Mouse (Mus musculus) heart, postnatal 0 days (tissue): Measurements from ENCODE around the gene Cubn. TPM values are rescaled to one million over a fixed set of nuclear protein-coding genes. Genes with fewer than 3 reads are reported as not detected.

Experiments used
- ATAC-seq: fragments of 200-750 bp; cut with Nextera tagmentation; 2 replicates; pipeline ENCODE4 v1.8.0; 2017; ENCODE audit warnings: low read depth, moderate number of reproducible peaks, moderate library complexity; ENCODE audit not compliant: insufficient read depth
- DNase-seq: peaks from one replicate; pipeline ENCODE4 v3.0.0-alpha.2; 2016; ENCODE audit warnings: low spot score
- H3K27ac ChIP-seq: fragments of 300-500 bp; sonication (generic); 2 replicates; pipeline ENCODE4 v1.5.1; 2014; ENCODE audit warnings: low read depth, mild to moderate bottlenecking
- H3K27me3 ChIP-seq: fragments of 300-500 bp; sonication (generic); 2 replicates; pipeline ENCODE4 v1.6.1; 2014; ENCODE audit warnings: low read length, mixed read lengths; ENCODE audit not compliant: control insufficient read depth, insufficient read depth
- H3K36me3 ChIP-seq: fragments of 300-500 bp; sonication (generic); replicated peaks from 2 replicates; pipeline ENCODE4 v1.6.1; 2014; ENCODE audit warnings: low read length, mixed read lengths; ENCODE audit not compliant: control insufficient read depth, insufficient read depth
- H3K4me1 ChIP-seq: fragments of 300-500 bp; sonication (generic); 2 replicates; pipeline ENCODE4 v1.6.1; 2014; ENCODE audit warnings: antibody characterized with exemption; ENCODE audit not compliant: control insufficient read depth, insufficient read depth
- H3K4me2 ChIP-seq: fragments of 300-500 bp; sonication (generic); 2 replicates; pipeline ENCODE4 v1.6.1; 2014; ENCODE audit warnings: low read depth, mild to moderate bottlenecking, low read length, moderate library complexity
- H3K4me3 ChIP-seq: fragments of 300-500 bp; sonication (generic); 2 replicates; pipeline ENCODE4 v1.5.1; 2014; ENCODE audit warnings: low read depth, low read length
- H3K9ac ChIP-seq: fragments of 300-500 bp; sonication (generic); replicated peaks from 2 replicates; pipeline ENCODE4 v1.6.1; 2014; ENCODE audit warnings: low read depth, low read length, mixed read lengths
- H3K9me3 ChIP-seq: fragments of 300-500 bp; sonication (generic); replicated peaks from 2 replicates; pipeline ENCODE4 v1.6.1; 2016; ENCODE audit warnings: low read length; ENCODE audit not compliant: control insufficient read depth
- CTCF ChIP-seq: IDR thresholded peaks from 2 replicates; pipeline ENCODE4 v1.5.1; 2016; ENCODE audit warnings: antibody characterized with exemption, control low read depth, low read depth
- EP300 ChIP-seq: IDR thresholded peaks from 2 replicates; pipeline ENCODE4 v1.6.1; 2016; ENCODE audit warnings: antibody characterized with exemption, low read depth
- WGBS: fragments of 180-500 bp; shearing (Covaris S2); extraction: QIAGEN DNeasy Blood & Tissue Kit; methylation state at CpG from one replicate; pipeline ENCODE4 v1.1.7; 2014; 5-methylcytosine and 5-hydroxymethylcytosine counted together
- polyA plus RNA-seq: library from polyadenylated mRNA; unstranded; fragments of >200 nt; fragmentation: Nextera tagmentation; extraction: Ambion mirVana; gene quantifications from 2 replicates; pipeline ENCODE4 v1.2.1, GENCODE M21; 2015
- total RNA-seq: library from RNA; depleted of rRNA; stranded (reverse); fragments of >200 nt; gene quantifications from 2 replicates; pipeline ENCODE4 v1.2.3, GENCODE M21; 2014; ENCODE audit warnings: low replicate concordance

The Cubn gene
- total and polyA plus RNA-seq, 2 experiments from 2014 or later: 0.27 to 1.5 TPM

GRCm38 (mm10) chr2:13500298-13500999, 8.8 kb upstream of the Cubn start:
- H3K9me3 ChIP-seq: no peaks in the 10 kb centered on the region
- WGBS: 60% methylated on average over 5 of the region's 5 CpGs
- TF ChIP-seq EP300 (no peak), CTCF (no peak)
- H3K4me3 ChIP-seq: no peak overlapping the region
- no peak overlapping the region for H3K27ac ChIP-seq
- H3K4me2 ChIP-seq: no peak overlapping the region
- no peaks in the 10 kb centered on the region for H3K4me1 ChIP-seq
- ATAC-seq (no peak), DNase-seq (no peak)
- no peaks in the 10 kb centered on the region for H3K36me3 ChIP-seq
- no peak overlapping the region for H3K9ac ChIP-seq
- H3K27me3 ChIP-seq: no peaks in the 10 kb centered on the region

DNA sequence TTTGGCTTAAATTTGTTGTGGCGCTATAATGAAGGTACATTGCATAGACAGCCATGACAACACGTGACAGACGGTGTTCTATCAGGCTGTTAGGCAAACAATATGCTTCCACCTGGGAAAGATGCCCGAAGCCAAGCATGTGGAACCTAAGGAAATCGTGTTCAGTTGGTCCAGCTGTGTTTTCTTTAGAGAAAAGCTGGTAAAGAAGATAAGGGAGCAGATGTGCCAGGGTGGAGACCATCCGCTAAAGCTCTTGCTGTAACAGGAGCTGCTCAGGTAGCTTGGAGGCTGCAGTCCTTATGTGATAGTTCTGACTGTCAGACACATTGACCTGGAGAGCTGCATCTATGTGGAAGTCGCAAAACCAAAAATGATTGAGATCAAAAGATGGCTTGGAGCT, 7.6 kb upstream of the Cubn start:
- ATAC-seq: no peak
- TF ChIP-seq CTCF: no peak
- TF ChIP-seq EP300: no peak
- Histone ChIP-seq H3K27ac (no peak overlapping the region), H3K36me3 (no peaks in the 10 kb centered on the region), H3K4me1 (no peaks in the 10 kb centered on the region), H3K9ac (no peak overlapping the region), H3K4me3 (no peak overlapping the region), H3K27me3 (no peaks in the 10 kb centered on the region), H3K4me2 (no peak overlapping the region), H3K9me3 (no peaks in the 10 kb centered on the region)
- DNase-seq: no peak
- WGBS: 75% methylated on average over 7 of the region's 7 CpGs

DNA sequence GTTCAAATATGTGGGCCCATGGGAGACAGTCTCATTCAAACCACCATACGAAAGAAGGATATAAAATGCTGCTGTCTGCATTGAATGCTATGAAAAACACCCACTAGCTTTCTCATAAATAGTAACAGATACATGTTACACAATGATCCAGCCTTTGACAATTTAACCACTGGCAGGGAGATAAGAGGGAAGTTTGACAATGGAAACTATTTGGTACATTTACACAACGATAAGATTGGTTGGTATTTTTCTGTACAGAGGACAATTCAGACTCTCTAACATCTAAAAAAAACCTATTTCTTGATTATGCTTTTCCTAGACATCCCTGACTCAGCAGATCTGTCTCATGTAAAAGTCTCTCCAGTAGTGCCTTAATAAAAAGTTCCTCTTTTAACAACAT, 4.5 kb upstream of the Cubn start:
- WGBS: 29% methylated on average over 2 of the region's 2 CpGs
- no peak overlapping the region for H3K27ac ChIP-seq
- H3K9me3 ChIP-seq: no peaks in the 10 kb centered on the region

GRCm38 (mm10) chr2:13492927-13493326, 1.3 kb upstream of the Cubn start:
- WGBS: 84% methylated on average over 4 of the region's 4 CpGs
- no peak for ATAC-seq
- TF ChIP-seq EP300 (no peak), CTCF (no peak)

More for the DNA sequence above, 4.5 kb upstream of the Cubn start:
- ATAC-seq (no peak), DNase-seq (no peak)
- Histone ChIP-seq H3K36me3 (no peaks in the 10 kb centered on the region), H3K4me2 (no peak overlapping the region), H3K9ac (no peak overlapping the region), H3K27me3 (no peaks in the 10 kb centered on the region), H3K4me1 (no peaks in the 10 kb centered on the region), H3K4me3 (no peak overlapping the region)
- TF ChIP-seq EP300 (no peak), CTCF (no peak)

DNA sequence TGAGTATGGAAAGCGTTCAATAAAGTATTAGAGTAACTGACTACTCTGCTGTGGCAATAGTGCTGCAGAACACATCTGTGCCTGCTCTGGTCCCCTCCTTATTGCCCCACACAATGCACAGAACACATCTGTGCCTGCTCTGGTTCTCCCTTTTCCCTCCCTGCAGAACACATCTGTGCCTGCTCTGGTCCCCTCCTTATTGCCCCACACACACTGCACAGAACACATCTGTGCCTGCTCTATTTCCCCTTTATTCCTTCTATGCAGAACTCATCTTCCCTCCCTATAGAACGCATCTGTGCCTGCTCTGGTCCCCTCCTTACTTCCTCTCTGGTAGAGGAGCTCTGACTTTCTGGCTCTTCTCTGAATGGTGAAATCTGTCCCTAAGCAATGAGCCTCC, 1.1 kb downstream of the Cubn start:
- no peak overlapping the region for H3K27ac ChIP-seq
- DNase-seq (no peak), ATAC-seq (no peak)
- TF ChIP-seq CTCF (no peak), EP300 (no peak)
- H3K9me3 ChIP-seq: no peaks in the 10 kb centered on the region
- no peak overlapping the region for H3K4me3 ChIP-seq
- 82% methylated on average over 2 of the region's 2 CpGs for WGBS
- no peaks in the 10 kb centered on the region for H3K4me1 ChIP-seq
- no peak overlapping the region for H3K9ac ChIP-seq
- no peaks in the 10 kb centered on the region for H3K27me3 ChIP-seq
- H3K4me2 ChIP-seq: no peak overlapping the region
- H3K36me3 ChIP-seq: no peaks in the 10 kb centered on the region

More at GRCm38 (mm10) chr2:13492927-13493326, 1.3 kb upstream of the Cubn start:
- no peaks in the 10 kb centered on the region for H3K4me1 ChIP-seq
- no peak overlapping the region for H3K9ac ChIP-seq
- H3K27me3 ChIP-seq: no peaks in the 10 kb centered on the region
- DNase-seq: no peak
- no peak overlapping the region for H3K4me2 ChIP-seq
- no peak overlapping the region for H3K27ac ChIP-seq
- H3K36me3 ChIP-seq: no peaks in the 10 kb centered on the region
- H3K9me3 ChIP-seq: no peaks in the 10 kb centered on the region
- H3K4me3 ChIP-seq: no peak overlapping the region

GRCm38 (mm10) chr2:13486470-13486869, 5.1 kb downstream of the Cubn start:
- no peak overlapping the region for H3K4me2 ChIP-seq
- TF ChIP-seq CTCF: no peak
- no peak for TF ChIP-seq EP300
- no peaks in the 10 kb centered on the region for H3K27me3 ChIP-seq
- H3K9ac ChIP-seq: no peak overlapping the region
- no peak overlapping the region for H3K27ac ChIP-seq
- ATAC-seq: no peak
- H3K4me1 ChIP-seq: peaks cover 10% of the 10 kb centered on the region; the same call in 1 of the 2 replicates
- H3K4me3 ChIP-seq: no peak overlapping the region
- no peaks in the 10 kb centered on the region for H3K36me3 ChIP-seq
- H3K9me3 ChIP-seq: no peaks in the 10 kb centered on the region
- DNase-seq: no peak
- WGBS: 73% methylated on average over 8 of the region's 8 CpGs
